ENCODE assay signal across 11 mouse cellular contexts in genomic region chr5:119835053-119835867, GRCm38 (mm10). TPM values are rescaled to one million over a fixed set of nuclear protein-coding genes. Genes with fewer than 3 reads are reported as not detected.
DNase-seq lines count a peak whose midpoint lies in the region; ATAC-seq and TF ChIP-seq lines count a peak whose summit lies in the region.
"Had no signal": no experiment of that assay in that cellular context is flagged by ENCODE, and none has a peak within 500 bp of the region (broad histone marks: within the 10 kb centered on the region; RNA-seq: fewer than 3 reads in every experiment).

No protein-coding gene starts in this region.

- TF ChIP-seq POLR2A in heart, adult 2 months (IDR thresholded peaks at IDR 0.05; ENCODE audit: insufficient read depth, low read depth, low read length): 0 out of 2 replicates have a peak, but pooled peaks have one; percentile 19

- peak overlapping the region; percentile 52 for H3K4me3 ChIP-seq in heart, adult 2 months
- H3K4me3 ChIP-seq in stomach, embryonic 14.5 days (ENCODE audit: low read depth, low read length): peak overlapping the region; percentile 13; the same call in 1 of the 2 replicates
- H3K4me3 ChIP-seq in stomach, postnatal 0 days (ENCODE audit: low read depth, low read length): no peak overlapping the region
- H3K4me3 ChIP-seq in heart, embryonic 13.5 days: peak overlapping the region; percentile 79

- H3K9ac ChIP-seq in heart, adult 2 months (ENCODE audit: low read depth, low read length): peak overlapping the region; percentile 68
- no peak overlapping the region for H3K9ac ChIP-seq in stomach, embryonic 14.5 days (replicated peaks; ENCODE audit: low read depth, low read length)
- no peak overlapping the region for H3K9ac ChIP-seq in stomach, postnatal 0 days (ENCODE audit: low read length)
- peak overlapping the region; percentile 97 for H3K9ac ChIP-seq in heart, embryonic 13.5 days

- no peak for ATAC-seq in stomach, embryonic 14.5 days (ENCODE audit: insufficient number of reproducible peaks, insufficient read depth, low FRiP score, low read depth)
- ATAC-seq in stomach, postnatal 0 days (ENCODE audit: low FRiP score, low TSS enrichment): no peak
- no peak for ATAC-seq in heart, embryonic 13.5 days (ENCODE audit: extremely low read depth, insufficient number of reproducible peaks, low FRiP score, low TSS enrichment)
- ATAC-seq in activated CD4-positive, CD25-positive, alpha-beta regulatory T cell, adult 4 months: no peak

- no peaks in the 10 kb centered on the region; the same call in 1 of the 2 replicates for H3K27me3 ChIP-seq in heart, adult 2 months (ENCODE audit: control insufficient read depth, insufficient read depth, low read length)
- H3K27me3 ChIP-seq in stomach, embryonic 14.5 days (ENCODE audit: control insufficient read depth, insufficient read depth, low read length): peaks cover 66% of the 10 kb centered on the region
- H3K27me3 ChIP-seq in stomach, postnatal 0 days (ENCODE audit: control insufficient read depth, insufficient read depth, low read length): peaks cover 19% of the 10 kb centered on the region
- H3K27me3 ChIP-seq in heart, embryonic 13.5 days (replicated peaks): peaks cover 50% of the 10 kb centered on the region

- no peaks in the 10 kb centered on the region for H3K36me3 ChIP-seq in heart, adult 2 months (ENCODE audit: control insufficient read depth, insufficient read depth, low read length)
- H3K36me3 ChIP-seq in stomach, embryonic 14.5 days (ENCODE audit: control insufficient read depth, insufficient read depth, low read length): no peaks in the 10 kb centered on the region
- H3K36me3 ChIP-seq in stomach, postnatal 0 days (ENCODE audit: control insufficient read depth, insufficient read depth, low read length): no peaks in the 10 kb centered on the region
- H3K36me3 ChIP-seq in heart, embryonic 13.5 days: peaks cover 5% of the 10 kb centered on the region; the same call in 1 of the 2 replicates

- peak; percentile 39 to 52 for DNase-seq in heart, adult 2 months
- no peak for DNase-seq in heart, adult 9 months (ENCODE audit: low spot score in 2 of 2)
- DNase-seq in stomach, postnatal 0 days (ENCODE audit: low spot score): no peak
- DNase-seq in urinary bladder, postnatal 25 days (ENCODE audit: low spot score): peak; percentile 9
- no peak for DNase-seq in thymus, adult 18-20 months
- DNase-seq: cerebellum, adult 18-20 months had no signal

- 4% methylated on average over 30 of the region's 30 CpGs for WGBS in heart, adult 2 months
- WGBS in stomach, embryonic 14.5 days: 2% methylated on average over 30 of the region's 30 CpGs
- 2% methylated on average over 30 of the region's 30 CpGs for WGBS in stomach, postnatal 0 days
- WGBS in heart, embryonic 13.5 days: 2% methylated on average over 30 of the region's 30 CpGs

- TF ChIP-seq CTCF in heart, adult 2 months (IDR thresholded peaks at IDR 0.05): no peak
- no peak for TF ChIP-seq CTCF in stomach, postnatal 0 days (IDR thresholded peaks at IDR 0.05; ENCODE audit: low read depth)

- no peaks in the 10 kb centered on the region for H3K4me1 ChIP-seq in heart, adult 2 months (ENCODE audit: control insufficient read depth, insufficient read depth, low read length)
- H3K4me1 ChIP-seq in stomach, embryonic 14.5 days (ENCODE audit: control insufficient read depth, insufficient read depth, low read length): peaks cover 9% of the 10 kb centered on the region; the same call in 1 of the 2 replicates
- H3K4me1 ChIP-seq in stomach, postnatal 0 days (replicated peaks; ENCODE audit: control insufficient read depth, insufficient read depth): no peaks in the 10 kb centered on the region
- H3K4me1 ChIP-seq in heart, embryonic 13.5 days: peaks cover 36% of the 10 kb centered on the region

- peak overlapping the region; percentile 90 for H3K27ac ChIP-seq in heart, adult 2 months
- H3K27ac ChIP-seq in stomach, embryonic 14.5 days (ENCODE audit: low read length): no peak overlapping the region
- no peak overlapping the region for H3K27ac ChIP-seq in stomach, postnatal 0 days (replicated peaks)
- peak overlapping the region; percentile 98 for H3K27ac ChIP-seq in heart, embryonic 13.5 days (replicated peaks)

- 0 out of 2 replicates have a peak overlapping the region, but pooled peaks have one; percentile 3 for H3K4me2 ChIP-seq in stomach, embryonic 14.5 days (replicated peaks; ENCODE audit: low read depth, low read length)
- H3K4me2 ChIP-seq in stomach, postnatal 0 days (replicated peaks; ENCODE audit: low read depth): no peak overlapping the region
- peak overlapping the region; percentile 81 for H3K4me2 ChIP-seq in heart, embryonic 13.5 days

- no peaks in the 10 kb centered on the region for H3K9me3 ChIP-seq in stomach, embryonic 14.5 days (ENCODE audit: control insufficient read depth, low read depth, low read length)
- no peaks in the 10 kb centered on the region for H3K9me3 ChIP-seq in stomach, postnatal 0 days (ENCODE audit: control insufficient read depth, low read length)
- no peaks in the 10 kb centered on the region for H3K9me3 ChIP-seq in heart, embryonic 13.5 days

- no peak for TF ChIP-seq EP300 in heart, adult 2 months (IDR thresholded peaks at IDR 0.05; ENCODE audit: insufficient read depth, low read depth, low read length)
- TF ChIP-seq EP300 in stomach, postnatal 0 days (optimal IDR thresholded peaks at IDR 0.05): no peak

- intact Hi-C loops in heart, adult 2 months (cut with DNase I): no loop called here

- no peaks in the 10 kb centered on the region for H3K79me2 ChIP-seq in heart, adult 2 months (replicated peaks; ENCODE audit: control insufficient read depth, insufficient read depth, low read length)

RNA-seq across cellular contexts. Expression of gene Tbx5, which starts 2.8 kb away (rescaled TPM):
- total RNA-seq in heart, adult 2 months (2021): 10 to 100 TPM; 22.6 to 36.9 TPM
- polyA plus RNA-seq in heart, adult 2 months (2012; rRNA removed): 26.5 and 27.0 TPM in 2 replicates
- 0.38 and 0.41 TPM in 2 replicates for polyA plus RNA-seq in stomach, embryonic 14.5 days (2014; fragmentation: Nextera tagmentation; extraction: Ambion mirVana)
- polyA plus RNA-seq in stomach, postnatal 0 days (2015; fragmentation: Nextera tagmentation; extraction: Ambion mirVana): 0.05 and 0.27 TPM in 2 replicates
- 31.3 and 38.4 TPM in 2 replicates for polyA plus RNA-seq in heart, embryonic 13.5 days (2015; fragmentation: Nextera tagmentation; extraction: Ambion mirVana)
- polyA plus RNA-seq in activated CD4-positive, CD25-positive, alpha-beta regulatory T cell, adult 4 months (2017; shearing (Covaris generic)): not detected
- total RNA-seq: left cerebral cortex, adult 18-20 months; MEL had no signal

Comparison
In these comparisons a context has a peak if more than half of its experiments do, and no peak if none do; other contexts are left out.
1. DNase-seq: peak in heart, adult 2 months (2 of 2) and urinary bladder, postnatal 25 days (single experiment); none in heart, adult 9 months (0 of 2), stomach, postnatal 0 days (single experiment) and thymus, adult 18-20 months (0 of 2).
2. H3K27ac ChIP-seq: peak in heart, adult 2 months (single experiment) and heart, embryonic 13.5 days (single experiment); none in stomach, embryonic 14.5 days (single experiment) and stomach, postnatal 0 days (single experiment).
3. H3K9ac ChIP-seq: peak in heart, adult 2 months (single experiment) and heart, embryonic 13.5 days (single experiment); none in stomach, embryonic 14.5 days (single experiment) and stomach, postnatal 0 days (single experiment).
4. RNA of gene Tbx5, which starts 2.8 kb away (polyA plus RNA-seq): 31.3 to 38.4 TPM in heart, embryonic 13.5 days and 26.5 to 27.0 TPM in heart, adult 2 months; 0.38 to 0.41 TPM in stomach, embryonic 14.5 days, 0.05 to 0.27 TPM in stomach, postnatal 0 days and not detected in activated CD4-positive, CD25-positive, alpha-beta regulatory T cell, adult 4 months; every median in the first group is over 10 times any median in the second.